In the genomic region with DNA sequence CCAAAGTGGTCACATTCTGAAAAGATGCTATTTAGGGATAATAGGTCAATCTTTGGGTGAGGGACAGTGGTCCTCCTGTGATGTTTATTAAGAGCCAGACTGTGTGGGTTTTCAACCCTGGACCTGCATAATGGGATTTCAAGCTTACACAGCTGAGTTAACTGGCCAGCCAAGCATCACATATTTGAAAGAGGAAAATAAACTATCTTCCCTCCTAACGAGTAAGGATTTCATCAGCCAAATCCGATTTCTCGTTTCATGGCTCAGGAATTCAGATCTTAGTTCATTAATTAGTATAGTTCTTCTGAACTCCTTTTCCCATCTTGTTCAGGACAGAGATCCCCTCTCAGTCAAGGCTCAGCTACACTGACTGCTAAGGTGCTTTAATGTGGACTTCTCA, we compare ENCODE assay signal across 22 mouse cellular contexts.
A peak's percentile ranks its signal among the peaks of the same experiment; 100 is the strongest.
DNase-seq lines count a peak whose midpoint lies in the region; ATAC-seq and TF ChIP-seq lines count a peak whose summit lies in the region.
"Had no signal": no experiment of that assay in that cellular context is flagged by ENCODE, and none has a peak within 500 bp of the region (broad histone marks: within the 10 kb centered on the region; RNA-seq: fewer than 3 reads in every experiment).

No protein-coding gene starts in this region.

- no peaks in the 10 kb centered on the region for H3K27me3 ChIP-seq in heart, adult 2 months (ENCODE audit: control insufficient read depth, insufficient read depth, low read length)
- no peaks in the 10 kb centered on the region for H3K27me3 ChIP-seq in kidney, embryonic 15.5 days
- H3K27me3 ChIP-seq: hindbrain, embryonic 15.5 days had no signal

- no peak overlapping the region for H3K9ac ChIP-seq in heart, adult 2 months (ENCODE audit: low read depth, low read length)
- H3K9ac ChIP-seq in kidney, embryonic 15.5 days: no peak overlapping the region
- H3K9ac ChIP-seq: forebrain, embryonic 13.5 days; hindbrain, embryonic 12.5 days; hindbrain, embryonic 15.5 days had no signal

- peaks cover 2% of the 10 kb centered on the region for H3K4me1 ChIP-seq in heart, adult 2 months (ENCODE audit: control insufficient read depth, insufficient read depth, low read length)
- peaks cover 34% of the 10 kb centered on the region for H3K4me1 ChIP-seq in kidney, embryonic 15.5 days

- no peaks in the 10 kb centered on the region for H3K9me3 ChIP-seq in kidney, embryonic 15.5 days (replicated peaks)
- H3K9me3 ChIP-seq: forebrain, embryonic 10.5 days; forebrain, embryonic 13.5 days; hindbrain, embryonic 12.5 days; hindbrain, embryonic 15.5 days had no signal

- H3K4me3 ChIP-seq in heart, adult 2 months: no peak overlapping the region
- H3K4me3 ChIP-seq in kidney, embryonic 15.5 days (replicated peaks): no peak overlapping the region
- H3K4me3 ChIP-seq: forebrain, embryonic 10.5 days; forebrain, embryonic 13.5 days; gastrocnemius, adult 2 months; hindbrain, embryonic 12.5 days; hindbrain, embryonic 15.5 days had no signal

- no peak for TF ChIP-seq POLR2A in heart, adult 2 months (IDR thresholded peaks at IDR 0.05; ENCODE audit: insufficient read depth, low read depth, low read length)

- no peaks in the 10 kb centered on the region for H3K79me2 ChIP-seq in heart, adult 2 months (replicated peaks; ENCODE audit: control insufficient read depth, insufficient read depth, low read length)

- 86% methylated on average over 3 of the region's 3 CpGs for WGBS in heart, adult 2 months
- 54% methylated on average over 3 of the region's 3 CpGs for WGBS in kidney, embryonic 15.5 days

- no peaks in the 10 kb centered on the region for H3K36me3 ChIP-seq in heart, adult 2 months (ENCODE audit: control insufficient read depth, insufficient read depth, low read length)
- no peaks in the 10 kb centered on the region for H3K36me3 ChIP-seq in kidney, embryonic 15.5 days
- H3K36me3 ChIP-seq: forebrain, embryonic 10.5 days; hindbrain, embryonic 12.5 days; hindbrain, embryonic 15.5 days had no signal

- TF ChIP-seq EP300 in heart, adult 2 months (IDR thresholded peaks at IDR 0.05; ENCODE audit: insufficient read depth, low read depth, low read length): no peak

- peak; percentile 63 for ATAC-seq in kidney, embryonic 15.5 days (replicated peaks; ENCODE audit: low FRiP score)
- ATAC-seq: forebrain, embryonic 13.5 days; forebrain, embryonic 16.5 days had no signal

- DNase-seq in heart, adult 11 months: peak; percentile 21
- DNase-seq in heart, adult 2 months: no peak
- DNase-seq in kidney, adult 8-10 months: peak; percentile 21 to 41
- DNase-seq in kidney, postnatal 10 days: no peak
- peak; percentile 27 for DNase-seq in kidney, postnatal 14 days
- no peak for DNase-seq in gastrocnemius, adult 18-20 months (ENCODE audit: low spot score)
- no peak for DNase-seq in urinary bladder, postnatal 36 days (ENCODE audit: low spot score in 2 of 2)
- DNase-seq: adrenal gland, adult 2 months; adrenal gland, postnatal 14 days; cerebellum, adult 11 months; cerebellum, adult 2 months; cerebellum, postnatal 10 days; cerebellum, postnatal 36 days; gastrocnemius, adult 2 months; gastrocnemius, postnatal 14 days had no signal

- no peak overlapping the region for H3K27ac ChIP-seq in heart, adult 2 months
- H3K27ac ChIP-seq in kidney, embryonic 15.5 days: peak overlapping the region; percentile 73
- H3K27ac ChIP-seq: forebrain, embryonic 13.5 days; gastrocnemius, adult 2 months; hindbrain, embryonic 12.5 days; hindbrain, embryonic 15.5 days had no signal

- no peak for TF ChIP-seq CTCF in heart, adult 2 months (IDR thresholded peaks at IDR 0.05)

- H3K4me2 ChIP-seq in kidney, embryonic 15.5 days: no peak overlapping the region
- H3K4me2 ChIP-seq: forebrain, embryonic 13.5 days; heart, embryonic 11.5 days; hindbrain, embryonic 12.5 days; hindbrain, embryonic 15.5 days had no signal

- intact Hi-C loops in heart, adult 2 months (cut with DNase I): loop anchor here (5.0 kb wide), 1 partner anchor 69 kb away; no protein-coding TSS in a partner anchor

Comparison
In these comparisons a context has a peak if more than half of its experiments do, and no peak if none do; other contexts are left out.
1. DNase-seq: peak in heart, adult 11 months (single experiment), kidney, adult 8-10 months (2 of 2) and kidney, postnatal 14 days (single experiment); none in heart, adult 2 months (0 of 2), kidney, postnatal 10 days (single experiment), gastrocnemius, adult 18-20 months (single experiment) and urinary bladder, postnatal 36 days (0 of 2).